Mouse (Mus musculus) intestine, embryonic 16.5 days (tissue): Measurements from ENCODE around the gene Cfap300. TPM values are rescaled to one million over a fixed set of nuclear protein-coding genes. Genes with fewer than 3 reads are reported as not detected.

Source experiments
- ATAC-seq: fragments of 200-750 bp; cut with Nextera tagmentation; 2 replicates; pipeline ENCODE4 v1.8.0; 2017; ENCODE audit warnings: moderate TSS enrichment, moderate library complexity
- H3K27ac ChIP-seq: fragments of 300-500 bp; sonication (generic); 2 replicates; pipeline ENCODE4 v1.5.1; 2014; ENCODE audit warnings: mild to moderate bottlenecking, low read length
- H3K27me3 ChIP-seq: fragments of 300-500 bp; sonication (generic); replicated peaks from 2 replicates; pipeline ENCODE4 v1.6.1; 2014; ENCODE audit warnings: low read length, control low read depth, mixed read lengths; ENCODE audit not compliant: control insufficient read depth, insufficient read depth
- H3K36me3 ChIP-seq: fragments of 300-500 bp; sonication (generic); 2 replicates; pipeline ENCODE4 v1.6.1; 2014; ENCODE audit warnings: low read length, control low read depth; ENCODE audit not compliant: control insufficient read depth, insufficient read depth
- H3K4me1 ChIP-seq: fragments of 300-500 bp; sonication (generic); 2 replicates; pipeline ENCODE4 v1.6.1; 2014; ENCODE audit warnings: low read length, control low read depth, mixed read lengths; ENCODE audit not compliant: control insufficient read depth, insufficient read depth
- H3K4me2 ChIP-seq: fragments of 300-500 bp; sonication (generic); 2 replicates; pipeline ENCODE4 v1.6.1; 2014; ENCODE audit warnings: low read depth, low read length, control low read depth
- H3K4me3 ChIP-seq: fragments of 300-500 bp; sonication (generic); 2 replicates; pipeline ENCODE4 v1.5.1; 2014; ENCODE audit warnings: mild to moderate bottlenecking, low read length
- H3K9ac ChIP-seq: fragments of 300-500 bp; sonication (generic); 2 replicates; pipeline ENCODE4 v1.6.1; 2014; ENCODE audit warnings: low read depth, low read length
- H3K9me3 ChIP-seq: fragments of 300-500 bp; sonication (generic); 2 replicates; pipeline ENCODE4 v1.6.1; 2016; ENCODE audit warnings: low read length, control low read depth; ENCODE audit not compliant: control insufficient read depth
- WGBS: fragments of 180-500 bp; shearing (Covaris S2); extraction: QIAGEN DNeasy Blood & Tissue Kit; methylation state at CpG from one replicate; pipeline ENCODE4 v1.1.7; 2014; 5-methylcytosine and 5-hydroxymethylcytosine counted together
- polyA plus RNA-seq: library from polyadenylated mRNA; unstranded; fragments of >200 nt; fragmentation: Nextera tagmentation; extraction: Ambion mirVana; gene quantifications from 2 replicates; pipeline ENCODE4 v1.2.1, GENCODE M21; 2015

The Cfap300 gene
- 7.4 and 7.7 TPM in 2 replicates for polyA plus RNA-seq

GRCm38 (mm10) chr9:8042338-8043043, at the start of gene Cfap300:
TSS of gene Cfap300 (minus strand) at chr9:8042823.
- peak; percentile 98 for ATAC-seq
- WGBS = 0% methylated on average over 39 of the region's 39 CpGs
- no peaks in the 10 kb centered on the region for H3K27me3 ChIP-seq
- H3K9ac ChIP-seq = peak within 1 kb of the TSS; percentile 75
- H3K27ac ChIP-seq = peak within 1 kb of the TSS; percentile 45
- H3K4me2 ChIP-seq = peak within 1 kb of the TSS; percentile 66
- no peaks in the 10 kb centered on the region for H3K9me3 ChIP-seq
- H3K4me3 ChIP-seq = peak within 1 kb of the TSS; percentile 68
- H3K4me1 ChIP-seq = 0 out of 2 replicates have a peak, but pooled peaks cover 3% of the 10 kb centered on the region
- no peaks in the 10 kb centered on the region for H3K36me3 ChIP-seq

GRCm38 (mm10) chr9:8078882-8079281, 36.3 kb upstream of the Cfap300 start:
- Histone ChIP-seq H3K4me1 (no peaks in the 10 kb centered on the region), H3K9ac (no peak overlapping the region), H3K9me3 (no peaks in the 10 kb centered on the region), H3K27ac (no peak overlapping the region), H3K4me3 (no peak overlapping the region), H3K27me3 (no peaks in the 10 kb centered on the region), H3K4me2 (no peak overlapping the region), H3K36me3 (no peaks in the 10 kb centered on the region)
- ATAC-seq = peak; percentile 85
- WGBS = 78% methylated on average over 5 of the region's 5 CpGs

DNA sequence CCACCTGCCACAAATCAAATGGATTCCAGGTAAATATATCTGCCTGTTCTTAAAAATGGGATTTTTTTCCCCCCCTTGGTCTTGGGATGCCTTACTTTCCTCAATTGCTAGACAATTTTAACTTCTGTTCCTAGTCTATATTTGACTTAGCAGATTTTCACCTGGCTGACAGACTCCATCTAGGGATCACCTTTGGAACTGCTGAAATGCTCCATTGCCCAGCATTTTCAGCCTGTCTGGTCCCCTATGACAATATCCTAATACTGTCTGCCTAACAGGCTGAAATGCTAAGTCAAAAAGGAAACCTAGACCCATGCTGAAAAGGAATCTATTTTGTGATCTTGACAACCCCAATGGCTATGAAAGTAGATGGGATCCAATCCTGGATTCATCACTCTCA, 31.7 kb upstream of the Cfap300 start:
- Histone ChIP-seq H3K4me1 (no peaks in the 10 kb centered on the region), H3K36me3 (no peaks in the 10 kb centered on the region), H3K4me2 (no peak overlapping the region), H3K9ac (no peak overlapping the region), H3K4me3 (no peak overlapping the region), H3K27me3 (no peaks in the 10 kb centered on the region), H3K9me3 (no peaks in the 10 kb centered on the region), H3K27ac (no peak overlapping the region)
- ATAC-seq = no peak

GRCm38 (mm10) chr9:8073203-8073755, 30.7 kb upstream of the Cfap300 start:
- no peaks in the 10 kb centered on the region for H3K4me1 ChIP-seq
- no peak for ATAC-seq

DNA sequence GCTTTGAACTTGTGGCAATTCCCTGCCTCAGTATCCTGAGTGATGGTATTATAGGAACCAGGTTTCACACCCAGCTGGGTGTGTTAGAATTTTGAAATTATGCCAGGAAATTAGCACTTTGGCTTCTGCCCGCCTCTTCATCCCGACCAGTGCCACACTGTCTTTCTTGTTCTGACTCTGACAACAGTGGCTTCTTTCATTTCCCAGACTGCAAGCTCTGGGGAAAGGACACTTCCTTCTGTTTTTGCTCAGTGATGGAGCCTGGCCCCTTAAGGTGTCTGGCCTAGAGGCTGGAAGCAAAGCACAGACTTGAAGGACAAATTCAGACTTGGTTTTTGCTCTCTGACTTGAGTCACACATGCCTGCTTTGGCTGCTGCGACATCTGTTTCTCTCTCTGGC, 17.0 kb upstream of the Cfap300 start:
- Histone ChIP-seq H3K9ac (no peak overlapping the region), H3K9me3 (no peaks in the 10 kb centered on the region), H3K36me3 (no peaks in the 10 kb centered on the region), H3K4me1 (no peaks in the 10 kb centered on the region), H3K27ac (no peak overlapping the region), H3K4me3 (no peak overlapping the region), H3K27me3 (no peaks in the 10 kb centered on the region), H3K4me2 (no peak overlapping the region)
- WGBS = 76% methylated on average over 3 of the region's 3 CpGs
- no peak for ATAC-seq

More at GRCm38 (mm10) chr9:8073203-8073755, 30.7 kb upstream of the Cfap300 start:
- Histone ChIP-seq H3K4me2 (no peak overlapping the region), H3K9me3 (no peaks in the 10 kb centered on the region), H3K9ac (no peak overlapping the region), H3K4me3 (no peak overlapping the region), H3K36me3 (no peaks in the 10 kb centered on the region), H3K27me3 (no peaks in the 10 kb centered on the region), H3K27ac (no peak overlapping the region)
- WGBS = 90% methylated on average over 3 of the region's 3 CpGs

DNA sequence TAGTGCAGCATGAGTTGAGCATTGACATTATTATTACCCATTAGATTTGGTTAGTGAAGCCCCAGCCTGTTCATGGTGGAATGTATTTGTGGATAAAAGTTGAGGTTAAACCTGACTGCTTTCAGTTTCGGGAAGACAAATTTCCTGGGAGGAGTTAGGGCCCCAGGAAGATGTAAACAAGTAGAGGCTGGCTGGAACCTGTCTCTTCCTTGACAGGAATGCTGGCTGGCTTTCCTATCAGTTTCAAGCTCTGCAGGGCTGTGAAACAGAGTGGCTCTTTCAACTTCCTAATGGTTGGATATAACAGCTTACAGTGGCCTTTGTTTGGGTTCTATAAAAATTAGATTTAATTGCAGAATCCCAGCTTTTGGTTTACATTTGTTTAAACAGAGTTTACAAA, 12.2 kb upstream of the Cfap300 start:
- H3K27me3 ChIP-seq = no peaks in the 10 kb centered on the region
- H3K4me3 ChIP-seq = no peak overlapping the region
- H3K9me3 ChIP-seq = no peaks in the 10 kb centered on the region
- H3K4me1 ChIP-seq = no peaks in the 10 kb centered on the region
- no peak overlapping the region for H3K9ac ChIP-seq
- ATAC-seq = 0 out of 2 replicates have a peak, but pooled peaks have one; percentile 13
- H3K27ac ChIP-seq = no peak overlapping the region
- H3K36me3 ChIP-seq = no peaks in the 10 kb centered on the region
- 27% methylated on average over 1 of the region's 1 CpGs for WGBS
- no peak overlapping the region for H3K4me2 ChIP-seq

GRCm38 (mm10) chr9:8043044-8043387, 393 bp upstream of the Cfap300 start:
- Histone ChIP-seq H3K27me3 (no peaks in the 10 kb centered on the region), H3K27ac (no peak overlapping the region), H3K4me3 (peak overlapping the region; percentile 68), H3K4me2 (peak overlapping the region; percentile 66), H3K4me1 (0 out of 2 replicates have a peak, but pooled peaks cover 3% of the 10 kb centered on the region), H3K36me3 (no peaks in the 10 kb centered on the region), H3K9ac (peak overlapping the region; percentile 75), H3K9me3 (no peaks in the 10 kb centered on the region)
- ATAC-seq = peak; percentile 56
- WGBS = 19% methylated on average over 5 of the region's 5 CpGs

DNA sequence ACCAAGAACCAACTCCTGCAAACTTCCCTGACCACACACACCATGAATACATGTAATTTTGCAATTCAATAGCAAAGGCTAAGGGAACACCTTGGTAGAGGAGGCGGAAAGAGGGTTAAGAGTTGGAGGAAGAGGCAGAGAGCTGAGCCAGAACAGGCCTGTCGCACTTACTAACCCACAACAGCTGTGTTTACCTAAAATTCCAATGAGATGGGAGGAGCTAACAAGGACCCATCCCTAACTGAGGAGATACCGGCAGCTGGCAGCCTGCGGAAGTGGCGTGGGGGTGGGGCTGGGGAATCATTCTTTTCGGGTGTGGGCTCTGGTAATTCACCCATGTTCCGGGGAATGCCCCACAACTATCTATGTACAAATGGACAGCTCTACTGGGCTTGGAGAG, 7.1 kb downstream of the Cfap300 start:
- Histone ChIP-seq H3K9me3 (no peaks in the 10 kb centered on the region), H3K4me3 (no peak overlapping the region), H3K27ac (no peak overlapping the region), H3K4me2 (no peak overlapping the region), H3K4me1 (peaks cover 14% of the 10 kb centered on the region), H3K36me3 (no peaks in the 10 kb centered on the region), H3K9ac (no peak overlapping the region), H3K27me3 (no peaks in the 10 kb centered on the region)
- 16% methylated on average over 7 of the region's 7 CpGs for WGBS
- ATAC-seq = peak; percentile 88

GRCm38 (mm10) chr9:8035091-8035490, 7.5 kb downstream of the Cfap300 start:
- H3K4me2 ChIP-seq = no peak overlapping the region
- H3K9me3 ChIP-seq = no peaks in the 10 kb centered on the region
- no peak overlapping the region for H3K9ac ChIP-seq
- no peak overlapping the region for H3K27ac ChIP-seq
- H3K27me3 ChIP-seq = no peaks in the 10 kb centered on the region
- peaks cover 14% of the 10 kb centered on the region for H3K4me1 ChIP-seq
- no peaks in the 10 kb centered on the region for H3K36me3 ChIP-seq
- no peak for ATAC-seq
- no peak overlapping the region for H3K4me3 ChIP-seq
- WGBS = 54% methylated on average over 4 of the region's 4 CpGs
